Mouse (Mus musculus): ENCODE measurements at regions not wholly inside any gene's neighbourhood (a gene's known extent, or its start where the extent isn't known, plus 50 kb on each side); places are given as distances from the start of the nearest gene placed in this dataset.

DNA sequence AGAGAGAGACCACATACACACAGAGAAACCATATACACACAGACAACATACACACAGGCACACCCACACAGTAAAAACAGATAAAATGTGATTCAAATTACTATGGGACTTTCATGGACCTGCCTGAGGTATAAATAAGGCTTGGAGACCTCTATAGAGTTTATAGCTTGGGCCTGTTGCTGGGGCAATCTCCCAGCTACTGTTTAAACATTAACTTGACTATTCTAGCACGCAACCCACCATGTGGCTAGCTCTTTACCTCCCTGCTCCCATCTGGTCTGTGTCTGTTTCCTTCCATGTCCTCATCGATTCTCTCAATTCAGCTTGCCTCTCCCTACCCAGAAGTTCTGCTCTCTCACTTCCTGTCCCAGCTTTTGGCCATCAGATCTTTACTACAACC lies 350.5 kb upstream of the Hs6st1 start:
- no peak for DNase-seq (ENCODE audit: low spot score)

DNA sequence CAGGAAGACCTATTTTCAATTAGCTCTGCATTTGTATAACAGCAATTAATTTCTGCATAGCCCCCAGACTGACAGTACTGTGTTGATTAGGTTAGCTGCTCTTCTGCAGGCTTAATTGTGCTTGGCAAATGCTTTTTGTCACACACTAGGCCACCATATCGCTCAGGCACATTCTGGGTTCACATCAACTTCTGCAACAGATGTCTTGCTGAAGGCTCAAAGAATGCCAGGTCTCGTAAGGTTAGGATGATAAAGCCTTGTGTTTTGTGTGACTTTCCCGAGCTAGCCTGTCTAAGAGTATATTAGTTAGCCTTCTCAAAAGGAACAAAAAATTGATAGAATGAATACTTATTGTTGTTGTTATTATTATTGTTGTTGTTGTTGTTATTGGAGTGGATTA lies 348.1 kb upstream of the Hs6st1 start:
- no peak for DNase-seq (ENCODE audit: low spot score)

DNA sequence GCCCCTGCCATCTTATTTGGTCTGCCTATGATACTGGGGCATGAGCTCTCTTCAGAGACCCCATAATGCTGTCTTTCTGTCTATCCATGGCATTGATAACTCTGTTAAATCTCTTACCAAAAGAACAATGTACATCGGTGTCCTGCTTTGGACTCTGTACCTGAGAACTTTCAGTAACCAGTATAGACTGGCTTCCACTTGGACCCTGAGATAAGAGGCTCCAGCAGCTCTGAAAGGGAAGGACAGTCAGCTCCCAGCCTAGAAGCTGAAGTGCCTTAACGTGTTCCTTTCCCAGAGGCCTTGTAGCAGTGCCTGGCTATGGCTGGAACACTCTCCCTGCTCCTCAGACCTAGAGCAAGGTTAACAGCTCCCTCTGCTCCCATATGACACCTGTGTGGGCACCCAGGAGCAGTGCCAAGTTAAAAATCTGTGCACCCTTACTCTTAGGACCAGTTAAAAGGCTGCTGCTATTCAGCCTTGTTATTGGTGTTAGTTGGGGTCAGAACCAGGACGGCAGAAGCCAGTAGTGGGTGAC lies 343.8 kb upstream of the Hs6st1 start:
- DNase-seq (ENCODE audit: low spot score): no peak

DNA sequence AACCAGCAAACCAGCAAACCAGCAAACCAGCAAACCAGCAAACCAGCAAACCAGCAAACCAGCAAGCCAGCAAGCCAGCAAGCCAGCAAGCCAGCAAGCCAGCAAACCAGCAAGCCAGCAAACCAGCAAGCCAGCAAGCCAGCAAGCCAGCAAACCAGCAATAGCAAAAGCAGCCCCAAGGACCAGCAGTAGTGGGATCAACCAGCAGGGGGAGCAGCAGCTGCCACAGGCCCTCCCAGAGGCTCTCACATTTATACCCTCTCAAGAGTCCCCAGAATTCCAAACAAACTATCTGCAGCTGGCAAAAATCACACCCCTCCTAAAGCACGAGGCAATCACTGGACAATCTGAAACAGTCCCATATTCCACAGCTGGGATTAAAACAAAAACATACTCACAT lies 341.6 kb upstream of the Hs6st1 start:
- peak; percentile 43 for DNase-seq (ENCODE audit: low spot score)

DNA sequence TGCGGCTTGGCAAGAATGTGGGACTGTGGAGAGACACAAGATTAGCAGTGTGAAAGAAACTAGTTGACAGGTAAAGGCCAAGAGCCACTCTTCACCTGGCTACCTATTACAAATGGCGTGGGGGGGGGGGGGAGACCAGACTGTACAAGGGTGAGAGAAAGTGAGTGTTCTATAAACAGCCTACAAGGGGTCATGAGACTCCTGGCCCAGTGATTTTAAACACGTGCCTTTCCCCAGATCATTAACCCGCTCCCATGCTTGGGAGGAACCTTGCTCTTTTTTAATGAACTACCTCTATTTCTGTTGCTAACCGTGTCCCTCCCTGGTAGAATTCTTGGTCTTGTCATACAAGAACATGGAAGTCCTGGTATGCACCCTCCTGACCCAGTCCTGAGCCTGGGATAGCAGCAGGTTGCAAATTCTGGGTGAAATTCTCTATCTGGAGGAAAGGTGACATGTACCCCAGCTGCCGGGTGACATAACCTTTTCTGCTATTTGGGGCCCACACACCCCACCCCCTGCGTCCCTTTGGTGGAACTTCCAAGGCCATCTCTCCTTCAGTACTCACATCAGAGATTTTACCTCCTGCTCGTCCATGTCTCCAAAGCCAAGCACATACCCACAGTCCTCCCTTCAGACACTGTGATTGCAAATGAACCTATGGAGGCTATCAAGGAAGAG lies 340.8 kb upstream of the Hs6st1 start:
- no peak for DNase-seq (ENCODE audit: low spot score)

DNA sequence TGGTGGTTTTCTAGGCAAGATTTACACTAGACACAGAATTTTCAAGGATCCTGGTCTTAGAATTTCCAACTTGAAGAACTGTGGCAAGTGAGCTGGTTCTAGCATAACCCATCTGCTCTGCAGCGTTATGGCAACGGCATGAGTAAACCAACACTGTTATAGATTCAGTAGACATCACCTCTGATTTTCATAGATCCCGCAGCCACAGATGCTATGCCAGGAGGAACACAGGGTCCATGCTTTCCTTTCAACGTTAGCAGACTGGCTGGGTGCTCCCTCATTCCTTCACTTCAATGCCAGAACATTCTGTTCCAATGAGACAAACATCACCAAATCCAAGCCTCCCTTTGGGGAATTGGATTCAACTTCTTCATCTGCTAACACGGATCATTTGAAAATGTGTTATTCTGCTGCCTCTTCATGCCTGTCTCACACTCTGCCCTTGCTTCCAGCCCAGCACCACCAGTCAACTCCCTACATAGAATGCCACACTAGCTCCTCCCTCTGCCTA lies 338.4 kb upstream of the Hs6st1 start:
- DNase-seq (ENCODE audit: low spot score): peak; percentile 12

DNA sequence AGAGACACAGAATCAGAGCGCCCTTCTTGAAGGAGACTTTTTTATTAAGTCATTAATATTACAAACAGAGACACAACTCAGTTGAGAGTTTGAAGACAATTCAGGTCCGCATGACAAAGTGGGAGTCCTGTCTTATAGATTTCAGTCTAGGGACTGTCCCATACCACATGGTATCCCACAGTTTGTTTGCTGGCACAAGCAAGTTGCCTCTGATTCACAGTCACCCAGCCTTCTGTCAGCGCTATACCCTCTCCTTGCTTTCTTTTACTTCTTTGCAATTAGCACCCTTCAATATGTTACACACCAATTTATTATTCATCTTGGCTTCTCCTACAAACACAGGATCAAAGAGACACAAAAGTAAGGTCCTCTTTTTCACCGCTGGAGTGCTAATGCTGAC lies 337.9 kb upstream of the Hs6st1 start:
- DNase-seq (ENCODE audit: low spot score): no peak

DNA sequence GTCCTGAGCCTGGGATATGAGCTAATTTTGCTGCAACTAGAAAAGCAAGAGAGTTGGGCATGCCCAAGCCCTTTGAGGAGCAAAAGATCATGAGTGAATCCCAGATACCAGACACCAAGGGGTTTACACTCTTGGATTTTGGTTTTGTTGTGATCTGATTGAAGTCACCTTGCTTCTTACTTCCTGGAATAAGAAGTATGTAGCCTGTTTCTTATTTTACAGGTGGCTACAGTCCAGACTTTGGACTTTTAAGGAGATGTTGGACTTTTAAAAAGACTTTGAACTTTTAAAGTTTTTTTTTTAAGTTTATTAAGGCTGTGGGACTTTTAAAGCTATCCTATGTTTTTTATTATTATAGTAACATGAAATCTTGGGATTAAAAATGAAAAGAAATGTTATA lies 332.0 kb upstream of the Hs6st1 start:
- DNase-seq (ENCODE audit: low spot score): no peak

DNA sequence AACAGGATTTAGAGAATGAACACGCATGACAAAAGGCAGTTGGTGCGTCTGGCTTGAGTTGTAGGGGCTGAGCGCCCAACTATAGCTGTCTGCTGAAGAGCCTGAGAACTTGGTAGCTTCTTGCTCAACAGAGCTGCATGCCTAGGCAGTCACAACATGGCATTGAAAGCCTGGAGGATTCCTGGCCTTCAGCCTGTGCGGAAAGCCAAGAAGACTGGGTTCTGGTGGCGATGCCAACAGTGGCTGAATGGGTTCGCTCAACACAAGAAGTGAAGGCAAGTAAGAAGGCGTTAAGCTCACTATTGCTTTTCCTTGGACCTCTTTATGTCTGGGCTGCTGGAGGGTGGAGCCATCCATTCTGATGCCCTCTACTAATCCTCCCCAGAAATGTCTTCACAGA lies 318.6 kb upstream of the Hs6st1 start:
- DNase-seq (ENCODE audit: low spot score): no peak

DNA sequence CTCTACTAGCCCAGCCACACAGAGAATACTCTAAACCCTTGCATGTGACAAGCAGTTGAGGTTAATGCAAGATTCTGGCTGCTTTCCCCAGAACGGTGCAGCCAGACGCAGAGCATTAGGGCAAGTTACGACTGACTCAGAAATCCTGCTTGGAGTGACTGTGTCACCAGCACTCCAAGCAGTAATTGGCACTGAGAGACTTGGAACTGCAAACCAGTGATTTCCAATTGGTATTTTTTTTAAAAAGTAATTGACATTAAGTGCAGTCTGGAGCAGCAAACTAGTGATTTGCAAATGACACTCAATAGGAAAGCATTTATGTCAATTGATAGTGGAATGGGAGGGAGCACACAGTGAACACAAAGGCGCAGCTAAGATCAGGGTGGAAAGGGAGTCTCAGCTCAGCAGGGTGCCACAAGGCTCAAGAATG lies 318.1 kb upstream of the Hs6st1 start:
- DNase-seq (ENCODE audit: low spot score): no peak

DNA sequence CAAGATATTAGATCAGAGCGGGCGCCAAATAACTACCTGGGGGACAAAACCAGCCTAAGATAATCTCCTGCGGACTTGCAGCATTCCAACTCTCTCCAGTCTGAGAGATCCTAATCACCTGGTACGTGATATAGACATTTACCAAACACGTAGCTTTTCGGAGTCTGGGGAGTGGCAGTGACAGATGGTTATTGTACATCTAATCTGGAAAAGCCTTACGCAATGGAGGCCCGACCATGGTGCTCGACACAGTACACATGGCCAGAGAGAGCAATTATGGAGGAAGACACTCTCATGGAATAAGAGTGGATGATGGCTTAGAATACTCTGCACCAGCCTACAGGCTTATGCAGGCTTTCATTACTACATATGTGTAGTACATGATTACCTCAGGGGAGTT lies 315.6 kb upstream of the Hs6st1 start:
- DNase-seq (ENCODE audit: low spot score): no peak

DNA sequence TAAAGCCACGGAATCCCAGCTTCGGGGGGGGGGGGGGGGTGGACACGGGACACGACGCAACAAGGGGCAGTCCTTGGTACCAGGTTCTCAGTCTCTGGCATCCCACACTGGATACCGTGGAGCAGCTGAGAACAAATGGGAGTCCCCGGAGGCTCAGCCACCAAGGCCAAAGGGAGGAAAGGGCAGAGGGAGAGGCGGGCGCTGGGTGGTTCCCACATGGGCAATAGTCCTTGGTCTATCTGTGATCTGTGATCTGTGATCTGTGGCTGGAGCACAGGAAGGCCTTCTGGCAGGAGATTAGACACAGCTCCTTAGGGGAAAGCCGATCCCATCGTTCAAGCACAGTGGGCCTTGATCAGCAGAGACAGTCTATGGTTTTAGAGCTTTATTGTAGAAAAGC lies 314.0 kb upstream of the Hs6st1 start:
- DNase-seq (ENCODE audit: low spot score): no peak

DNA sequence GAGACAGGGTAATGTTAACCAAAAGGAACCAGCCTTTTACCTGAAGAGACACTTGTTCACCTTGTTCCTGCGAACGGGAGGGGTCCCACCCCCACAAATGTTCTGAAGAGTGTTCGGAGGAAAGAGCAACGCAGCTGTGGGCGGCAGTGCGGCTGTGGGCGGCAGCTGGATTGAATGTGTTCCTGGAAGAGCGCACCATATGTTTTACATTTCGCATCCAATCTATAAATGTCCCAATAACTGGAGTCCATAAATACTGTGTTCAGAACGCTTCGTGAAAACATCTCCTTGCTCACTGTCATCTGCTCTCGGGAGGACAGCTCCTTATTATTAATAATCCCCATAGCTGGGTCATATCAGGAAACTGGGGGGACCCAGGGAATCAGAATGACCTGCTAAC lies 309.2 kb upstream of the Hs6st1 start:
- no peak for DNase-seq (ENCODE audit: low spot score)

DNA sequence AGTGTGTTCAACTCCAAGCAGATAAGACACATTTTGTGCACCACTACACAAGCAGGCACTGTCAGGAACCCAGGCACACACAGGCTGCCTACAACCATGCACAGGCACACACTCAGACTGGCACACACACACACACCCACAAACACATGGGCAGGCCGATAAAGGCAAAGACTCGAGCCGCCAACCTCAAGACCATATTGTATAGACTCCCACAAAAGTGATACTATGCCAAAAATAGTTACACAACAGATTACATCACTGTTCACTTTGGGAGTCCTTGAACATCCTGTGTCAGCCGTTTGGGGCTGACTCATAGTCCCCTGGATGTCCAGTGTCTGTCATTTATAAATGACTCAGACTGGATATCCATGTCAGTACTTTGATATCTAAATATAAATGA lies 308.6 kb upstream of the Hs6st1 start:
- DNase-seq (ENCODE audit: low spot score): no peak

DNA sequence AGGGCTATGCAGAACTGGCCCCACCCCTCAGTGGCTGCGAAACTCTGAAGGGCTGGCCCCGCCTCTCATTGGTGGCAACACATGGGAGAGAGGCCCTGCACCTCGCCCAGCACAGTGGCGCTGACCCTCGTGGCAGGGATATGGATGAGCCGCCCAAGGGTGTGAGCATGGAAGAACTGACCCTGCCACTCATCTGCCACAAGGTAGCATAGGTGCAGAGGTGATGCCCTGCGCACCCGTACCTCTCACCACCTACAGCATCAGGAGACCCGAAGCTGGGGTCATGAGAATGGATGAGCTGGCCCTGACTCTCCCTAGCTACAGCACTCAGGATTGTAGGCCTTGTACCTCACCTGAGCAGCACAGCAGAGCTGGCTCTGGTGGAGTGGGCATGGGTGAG lies 305.1 kb upstream of the Hs6st1 start:
- DNase-seq (ENCODE audit: low spot score): no peak

DNA sequence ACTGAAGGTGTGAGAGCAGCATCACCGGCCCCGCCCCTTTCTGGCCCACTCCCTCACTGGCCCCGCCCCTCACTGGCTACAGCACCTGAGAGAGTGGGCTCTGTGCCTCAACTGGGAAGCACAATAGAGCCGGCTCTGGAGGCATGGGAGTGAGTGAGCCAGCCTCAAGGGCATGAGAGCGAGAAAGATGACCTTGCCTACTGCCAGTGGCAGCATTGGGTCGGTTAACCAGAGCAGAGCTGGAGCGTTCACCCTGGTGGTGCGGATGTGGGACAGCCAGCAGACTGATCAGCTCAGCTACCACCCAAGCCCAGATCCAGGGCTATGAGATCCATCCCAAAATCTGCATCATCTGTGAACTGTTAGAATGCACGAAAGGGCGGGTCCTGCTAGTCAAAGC lies 304.7 kb upstream of the Hs6st1 start:
- no peak for DNase-seq (ENCODE audit: low spot score)

DNA sequence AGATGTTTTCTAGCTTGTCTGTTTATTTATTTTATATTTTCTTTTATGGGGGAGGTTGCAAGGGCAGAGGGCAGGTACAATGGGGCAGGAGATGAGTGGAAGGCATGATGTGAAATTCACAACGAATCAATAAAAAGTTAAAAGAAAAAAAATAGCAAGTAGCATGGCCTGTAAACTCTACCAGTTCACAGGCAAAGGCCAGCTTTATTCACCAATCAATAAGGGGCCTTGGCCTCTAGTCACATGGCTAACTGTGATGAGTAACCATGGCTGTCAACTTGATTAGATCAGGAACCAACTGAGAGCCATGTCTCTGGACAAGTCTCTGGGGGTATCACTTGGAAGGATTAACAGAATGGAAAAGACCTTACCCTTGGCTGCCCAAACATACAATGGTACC lies 304.1 kb upstream of the Hs6st1 start:
- no peak for DNase-seq (ENCODE audit: low spot score)

DNA sequence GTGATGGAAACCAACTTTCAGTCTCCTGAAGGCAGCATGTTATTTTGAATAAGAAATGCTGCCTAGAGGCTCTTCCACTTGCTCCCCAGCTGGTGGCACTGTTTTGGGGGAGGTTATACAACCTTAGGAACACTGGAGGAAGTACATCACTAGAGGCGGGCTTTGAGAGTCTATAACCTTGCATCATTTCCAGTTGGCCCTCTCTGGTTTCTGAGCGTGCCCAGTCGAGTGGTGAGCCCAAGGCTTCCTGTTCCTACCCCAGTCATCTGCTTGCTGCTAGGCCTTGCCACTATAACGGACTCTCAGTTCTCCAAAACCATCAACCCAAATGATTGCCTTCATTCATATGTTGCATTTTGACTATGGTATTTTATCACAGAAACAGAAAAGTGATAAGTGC lies 302.5 kb upstream of the Hs6st1 start:
- DNase-seq (ENCODE audit: low spot score): no peak

DNA sequence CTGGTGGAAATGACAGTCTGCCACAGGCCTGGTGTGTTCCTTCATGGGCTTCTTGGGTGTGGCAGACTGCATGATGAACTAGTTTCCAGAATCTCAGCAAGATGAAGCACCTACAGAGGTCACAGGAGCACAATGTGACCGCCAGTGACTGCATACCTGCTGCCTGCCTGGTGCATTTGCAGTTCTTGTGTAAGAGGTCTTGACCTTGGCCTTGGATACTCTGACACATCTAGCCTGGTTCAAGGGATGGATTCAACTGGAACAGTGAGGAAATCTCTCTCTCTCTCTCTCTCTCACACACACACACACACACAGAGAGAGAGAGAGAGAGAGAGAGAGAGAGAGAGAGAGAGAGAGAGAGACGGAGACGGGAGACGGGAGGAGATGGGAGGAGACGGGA lies 301.9 kb upstream of the Hs6st1 start:
- DNase-seq (ENCODE audit: low spot score): no peak

DNA sequence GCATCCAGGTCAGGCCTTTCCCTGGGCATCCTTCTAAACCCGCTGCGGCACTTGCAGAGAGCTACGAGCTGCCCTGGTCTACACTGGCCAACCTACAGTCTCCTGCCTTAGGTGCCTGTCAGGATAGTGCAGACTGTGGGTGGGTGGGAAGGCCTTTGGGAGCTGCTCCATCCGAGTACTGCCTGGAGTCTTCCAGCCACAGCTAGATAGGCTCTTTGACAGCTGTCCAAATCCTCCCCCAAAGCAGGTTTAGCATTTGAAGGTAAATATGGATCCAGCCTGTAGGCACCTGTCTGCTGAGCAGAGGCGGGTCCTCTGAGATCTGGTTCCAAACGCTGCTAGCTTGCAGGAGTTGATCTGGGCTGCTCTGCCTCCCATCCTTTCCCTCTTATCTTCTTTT lies 295.6 kb upstream of the Hs6st1 start:
- no peak for DNase-seq (ENCODE audit: low spot score)

DNA sequence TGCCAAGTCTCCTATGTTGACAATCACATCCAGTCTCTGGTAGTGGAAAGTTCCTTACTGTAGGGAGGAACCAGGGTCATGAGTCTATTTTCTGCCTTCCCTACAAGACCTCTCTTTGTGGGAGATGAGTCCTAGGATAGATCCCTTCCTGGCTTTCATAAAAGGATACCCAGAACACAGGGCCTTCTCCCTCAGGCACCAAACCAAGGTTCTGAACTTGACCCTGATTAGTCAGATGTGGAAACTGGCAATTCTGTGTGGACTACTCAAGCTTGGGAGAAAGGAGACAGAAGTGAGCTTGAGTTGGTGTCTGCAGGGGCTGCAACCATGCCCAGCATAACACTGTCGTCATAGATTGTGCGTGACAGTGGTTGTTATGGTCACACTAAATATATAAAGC lies 293.6 kb upstream of the Hs6st1 start:
- no peak for DNase-seq (ENCODE audit: low spot score)

DNA sequence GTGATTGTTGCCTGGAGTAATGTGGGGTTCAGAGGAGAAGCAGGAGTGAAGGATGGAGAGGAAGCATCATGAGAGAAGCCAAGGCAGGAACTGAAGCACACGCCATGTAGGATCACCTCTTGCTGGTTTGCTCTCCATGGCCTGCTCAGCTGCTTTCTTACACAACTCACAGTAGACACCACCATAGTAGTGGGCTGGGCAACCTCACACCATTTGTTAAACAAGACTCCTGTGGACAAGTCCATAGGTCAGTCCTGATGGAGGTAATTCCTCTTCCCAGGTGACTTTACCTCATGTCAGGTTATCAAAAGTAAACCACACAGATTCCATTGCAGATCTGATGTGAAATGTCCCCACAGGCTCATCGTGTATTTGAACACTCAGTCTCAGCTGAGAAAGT lies 285.5 kb upstream of the Hs6st1 start:
- DNase-seq (ENCODE audit: low spot score): no peak

DNA sequence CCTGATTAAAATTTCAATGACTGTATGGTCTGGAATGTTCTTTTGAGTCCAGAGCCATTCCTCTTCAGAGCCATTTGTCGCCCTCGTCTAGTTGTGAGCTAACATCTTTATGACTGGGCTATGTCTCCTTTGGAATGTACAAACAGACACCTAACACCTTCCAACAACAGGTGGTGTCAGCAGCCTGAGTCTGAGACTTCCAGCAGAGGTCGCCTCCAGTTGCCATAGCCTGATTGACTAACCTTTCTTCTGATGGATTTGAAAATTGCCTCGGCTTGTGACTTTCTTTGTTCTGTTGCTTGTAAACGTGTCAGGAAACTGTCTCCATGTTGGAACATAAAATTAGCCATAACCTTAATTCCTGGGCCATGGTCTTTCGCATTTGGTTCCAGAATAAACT lies 284.8 kb upstream of the Hs6st1 start:
- DNase-seq (ENCODE audit: low spot score): no peak

DNA sequence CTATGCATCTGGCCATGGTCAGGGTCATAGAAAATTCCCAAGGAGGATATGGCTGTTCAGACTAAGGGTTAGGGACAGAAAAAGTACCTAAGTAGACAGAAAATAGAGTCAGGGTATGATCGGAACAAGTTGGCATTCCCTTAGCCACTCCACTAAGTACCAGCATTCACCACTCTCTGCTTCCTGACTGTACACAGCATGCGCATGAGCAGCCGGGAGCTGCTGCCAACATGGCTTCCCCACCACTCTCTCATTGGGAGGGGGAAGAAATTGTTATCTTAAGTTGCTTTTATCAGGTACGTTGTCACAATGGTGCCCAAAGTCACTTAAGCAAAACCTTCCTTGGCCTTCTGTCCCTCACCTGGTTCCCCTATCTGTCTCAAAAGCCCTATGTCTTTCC lies 282.0 kb upstream of the Hs6st1 start:
- no peak for DNase-seq (ENCODE audit: low spot score)

All from lung, postnatal 25 days (tissue).